Mouse (Mus musculus) neural tube, embryonic 11.5 days (tissue): ENCODE results near the gene Cnn1. TPM values are rescaled to one million over a fixed set of nuclear protein-coding genes. Genes with fewer than 3 reads are reported as not detected.

Experiments used
- ATAC-seq: fragments of 200-750 bp; cut with Nextera tagmentation; 2 replicates; pipeline ENCODE4 v1.8.0; 2017; ENCODE audit warnings: moderate number of reproducible peaks, mild to moderate bottlenecking, moderate TSS enrichment, moderate library complexity; ENCODE audit not compliant: insufficient read depth, low FRiP score, low TSS enrichment
- DNase-seq: peaks from one replicate; pipeline ENCODE4 v3.0.0-alpha.2; 2015; ENCODE audit warnings: low spot score
- H3K27ac ChIP-seq: fragments of 300-500 bp; sonication (generic); 2 replicates; pipeline ENCODE4 v1.5.1; 2014; ENCODE audit warnings: low read depth, mild to moderate bottlenecking, low read length
- H3K27me3 ChIP-seq: fragments of 300-500 bp; sonication (generic); 2 replicates; pipeline ENCODE4 v1.6.1; 2014; ENCODE audit warnings: mild to moderate bottlenecking, low read length, mixed read lengths; ENCODE audit not compliant: control insufficient read depth, insufficient read depth
- H3K36me3 ChIP-seq: fragments of 300-500 bp; sonication (generic); 2 replicates; pipeline ENCODE4 v1.6.1; 2014; ENCODE audit warnings: mild to moderate bottlenecking, low read length, moderate library complexity, mixed read lengths; ENCODE audit not compliant: control insufficient read depth, insufficient read depth
- H3K4me1 ChIP-seq: fragments of 300-500 bp; sonication (generic); 2 replicates; pipeline ENCODE4 v1.6.1; 2014; ENCODE audit warnings: low read length, mixed read lengths; ENCODE audit not compliant: control insufficient read depth, insufficient read depth
- H3K4me2 ChIP-seq: fragments of 300-500 bp; sonication (generic); 2 replicates; pipeline ENCODE4 v1.6.1; 2014; ENCODE audit warnings: low read depth, mild to moderate bottlenecking, moderate library complexity
- H3K4me3 ChIP-seq: fragments of 300-500 bp; sonication (generic); 2 replicates; pipeline ENCODE4 v1.5.1; 2014; ENCODE audit warnings: low read depth, low read length
- H3K9ac ChIP-seq: fragments of 300-500 bp; sonication (generic); 2 replicates; pipeline ENCODE4 v1.6.1; 2014; ENCODE audit warnings: mild to moderate bottlenecking, low read length
- H3K9me3 ChIP-seq: fragments of 300-500 bp; sonication (generic); 2 replicates; pipeline ENCODE4 v1.6.1; 2016; ENCODE audit warnings: low read length; ENCODE audit not compliant: control insufficient read depth
- WGBS: fragments of 180-500 bp; shearing (Covaris S2); extraction: QIAGEN DNeasy Blood & Tissue Kit; methylation state at CpG from one replicate; pipeline ENCODE4 v1.1.7; 2014; 5-methylcytosine and 5-hydroxymethylcytosine counted together
- polyA plus RNA-seq: library from polyadenylated mRNA; unstranded; fragments of >200 nt; fragmentation: Nextera tagmentation; extraction: Ambion mirVana; gene quantifications from 2 replicates; pipeline ENCODE4 v1.2.1, GENCODE M21; 2014

Gene Cnn1
- polyA plus RNA-seq, 1 experiment from 2014 or later = 1.0 TPM

DNA sequence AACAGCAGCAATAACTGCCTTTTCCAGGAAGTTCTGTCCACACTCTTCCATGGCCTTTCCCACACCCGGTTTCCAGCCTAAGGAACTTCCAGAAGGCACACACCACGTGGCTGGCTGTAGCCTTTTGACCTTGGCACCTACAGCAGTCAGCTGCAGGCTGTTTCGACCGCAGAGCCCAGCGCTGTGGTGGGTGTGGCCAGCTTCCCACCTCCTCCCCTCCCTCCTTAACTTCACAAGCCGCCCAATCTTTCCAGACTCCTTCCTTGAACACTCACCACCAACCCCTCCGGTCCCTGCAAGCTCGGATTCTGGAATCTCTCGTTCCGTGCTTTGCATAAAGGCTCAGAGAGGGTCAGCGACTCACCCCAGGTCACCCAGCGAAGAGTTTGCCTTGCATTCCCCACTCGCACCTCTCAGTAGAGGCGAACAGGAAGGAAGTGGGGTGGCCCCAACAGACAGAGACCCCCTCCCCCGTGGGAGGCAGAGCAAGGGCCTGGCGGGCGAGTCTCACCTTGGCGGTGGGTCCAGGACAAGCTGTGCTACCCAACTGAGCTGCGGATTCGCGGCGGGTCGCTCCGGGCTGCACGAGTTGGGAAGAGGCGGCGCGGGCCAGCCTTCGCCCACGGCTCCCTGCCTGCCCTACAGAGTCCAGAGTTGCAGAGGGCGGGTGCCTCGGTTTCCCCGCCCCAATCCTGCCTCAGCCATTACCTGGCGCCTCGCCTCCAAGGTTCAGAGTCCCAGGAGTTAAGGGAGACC lies 32.4 kb downstream of the Cnn1 start:
- 2% methylated on average over 35 of the region's 35 CpGs for WGBS
- H3K9ac ChIP-seq = no peak overlapping the region
- peak overlapping the region; percentile 14; the same call in 1 of the 2 replicates for H3K4me3 ChIP-seq
- no peaks in the 10 kb centered on the region for H3K4me1 ChIP-seq
- peak; percentile 33 for DNase-seq
- H3K9me3 ChIP-seq = no peaks in the 10 kb centered on the region
- H3K27me3 ChIP-seq = no peaks in the 10 kb centered on the region
- peak overlapping the region; percentile 27 for H3K4me2 ChIP-seq
- ATAC-seq = no peak
- H3K36me3 ChIP-seq = no peaks in the 10 kb centered on the region
- no peak overlapping the region for H3K27ac ChIP-seq

DNA sequence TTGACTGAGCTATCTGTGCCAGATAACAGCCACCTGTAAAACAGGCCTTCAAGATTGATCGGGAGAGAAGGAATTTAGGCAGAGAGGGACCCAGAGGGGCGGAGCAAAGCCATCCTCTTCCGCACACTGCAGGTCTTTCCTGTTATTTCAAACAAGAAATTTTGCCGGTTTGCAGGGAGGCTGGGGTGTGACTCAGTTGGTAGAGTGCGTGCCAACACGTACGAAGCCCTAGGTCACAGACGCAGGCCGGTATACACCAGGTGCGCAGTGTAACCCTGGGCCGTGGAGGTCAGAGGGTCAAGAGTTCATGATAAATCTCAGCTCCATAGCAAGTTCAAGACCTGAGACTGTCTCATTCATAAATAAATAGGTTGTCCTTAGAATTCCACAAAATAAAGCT lies 33.2 kb downstream of the Cnn1 start:
- H3K4me1 ChIP-seq = no peaks in the 10 kb centered on the region; the same call in 1 of the 2 replicates
- no peaks in the 10 kb centered on the region for H3K9me3 ChIP-seq
- no peaks in the 10 kb centered on the region for H3K36me3 ChIP-seq
- ATAC-seq = no peak
- no peak overlapping the region; the same call in 1 of the 2 replicates for H3K4me2 ChIP-seq
- no peak overlapping the region for H3K4me3 ChIP-seq
- 43% methylated on average over 11 of the region's 11 CpGs for WGBS
- no peak overlapping the region for H3K9ac ChIP-seq
- no peak for DNase-seq
- H3K27ac ChIP-seq = no peak overlapping the region
- H3K27me3 ChIP-seq = no peaks in the 10 kb centered on the region

DNA sequence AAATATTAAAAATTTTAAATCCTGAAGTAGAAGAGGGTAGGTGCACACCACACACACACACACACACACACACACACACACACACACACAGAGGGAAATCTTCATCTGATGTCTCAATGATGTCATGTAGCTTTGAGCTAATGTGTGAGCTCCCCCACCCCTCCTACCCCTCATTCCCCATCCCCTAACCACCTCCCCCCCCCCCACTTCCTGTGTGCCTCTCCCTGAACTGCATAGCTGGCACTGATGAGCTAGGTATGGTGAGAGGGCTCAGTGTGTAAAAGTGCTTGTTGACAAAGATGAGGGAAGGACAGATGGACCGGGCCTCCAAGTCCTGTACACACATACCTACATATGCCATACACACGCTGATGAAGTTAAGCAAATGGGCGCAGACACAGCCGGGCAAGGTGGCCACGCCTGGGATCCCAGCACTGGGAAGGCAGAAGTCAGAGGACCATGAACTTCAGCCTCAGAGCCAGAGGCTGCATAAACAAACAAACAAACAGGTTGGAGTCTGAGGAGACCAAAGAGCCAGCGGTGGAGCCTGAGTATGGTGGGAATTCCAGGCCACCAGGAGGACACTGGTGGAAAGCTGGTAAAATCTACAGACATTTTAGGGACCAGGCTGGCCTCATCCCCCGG lies 35.4 kb downstream of the Cnn1 start:
- H3K4me1 ChIP-seq = peaks cover 5% of the 10 kb centered on the region; the same call in 1 of the 2 replicates
- H3K27me3 ChIP-seq = no peaks in the 10 kb centered on the region
- H3K9me3 ChIP-seq = no peaks in the 10 kb centered on the region
- no peak for ATAC-seq
- no peak overlapping the region for H3K9ac ChIP-seq
- no peak overlapping the region for H3K27ac ChIP-seq
- no peaks in the 10 kb centered on the region for H3K36me3 ChIP-seq
- WGBS = 84% methylated on average over 7 of the region's 7 CpGs
- H3K4me2 ChIP-seq = no peak overlapping the region
- DNase-seq = no peak
- H3K4me3 ChIP-seq = no peak overlapping the region

DNA sequence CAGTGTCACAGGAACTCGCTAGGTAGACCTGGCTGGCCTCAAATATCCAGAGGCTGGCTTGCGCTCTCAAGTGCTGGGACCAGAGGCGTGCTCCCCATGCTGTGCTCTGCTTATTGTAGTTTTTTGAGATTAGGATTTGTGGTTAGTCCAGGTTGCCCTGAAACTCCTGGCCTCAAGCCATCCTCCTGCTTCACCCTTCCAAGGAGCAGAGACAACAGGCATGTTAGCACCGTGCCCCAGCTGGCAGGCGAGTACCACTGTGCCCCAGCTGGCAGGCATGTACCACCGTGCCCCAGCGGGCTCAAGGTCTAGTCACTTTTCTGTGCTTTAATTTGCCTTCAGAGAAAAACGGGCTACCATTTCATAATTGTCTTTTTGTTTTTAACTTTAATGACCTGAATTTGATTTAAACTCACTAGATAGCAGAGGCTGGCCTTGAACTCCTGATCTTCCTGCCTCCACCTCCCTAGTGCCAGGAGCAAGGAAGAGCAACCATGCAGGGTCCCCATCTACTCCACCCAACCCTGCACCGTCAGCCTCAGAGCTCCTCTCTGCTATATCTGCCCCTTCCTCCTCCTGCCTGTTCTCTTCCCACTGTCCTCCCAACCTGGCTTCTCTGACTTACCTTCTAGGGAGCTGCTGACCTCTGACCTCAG lies 36.1 kb downstream of the Cnn1 start:
- WGBS = 83% methylated on average over 9 of the region's 9 CpGs
- DNase-seq (no peak), ATAC-seq (no peak)
- Histone ChIP-seq H3K4me3 (no peak overlapping the region), H3K27ac (no peak overlapping the region), H3K9me3 (no peaks in the 10 kb centered on the region), H3K27me3 (no peaks in the 10 kb centered on the region), H3K4me1 (peaks cover 5% of the 10 kb centered on the region; the same call in 1 of the 2 replicates), H3K36me3 (no peaks in the 10 kb centered on the region), H3K9ac (no peak overlapping the region), H3K4me2 (no peak overlapping the region)

DNA sequence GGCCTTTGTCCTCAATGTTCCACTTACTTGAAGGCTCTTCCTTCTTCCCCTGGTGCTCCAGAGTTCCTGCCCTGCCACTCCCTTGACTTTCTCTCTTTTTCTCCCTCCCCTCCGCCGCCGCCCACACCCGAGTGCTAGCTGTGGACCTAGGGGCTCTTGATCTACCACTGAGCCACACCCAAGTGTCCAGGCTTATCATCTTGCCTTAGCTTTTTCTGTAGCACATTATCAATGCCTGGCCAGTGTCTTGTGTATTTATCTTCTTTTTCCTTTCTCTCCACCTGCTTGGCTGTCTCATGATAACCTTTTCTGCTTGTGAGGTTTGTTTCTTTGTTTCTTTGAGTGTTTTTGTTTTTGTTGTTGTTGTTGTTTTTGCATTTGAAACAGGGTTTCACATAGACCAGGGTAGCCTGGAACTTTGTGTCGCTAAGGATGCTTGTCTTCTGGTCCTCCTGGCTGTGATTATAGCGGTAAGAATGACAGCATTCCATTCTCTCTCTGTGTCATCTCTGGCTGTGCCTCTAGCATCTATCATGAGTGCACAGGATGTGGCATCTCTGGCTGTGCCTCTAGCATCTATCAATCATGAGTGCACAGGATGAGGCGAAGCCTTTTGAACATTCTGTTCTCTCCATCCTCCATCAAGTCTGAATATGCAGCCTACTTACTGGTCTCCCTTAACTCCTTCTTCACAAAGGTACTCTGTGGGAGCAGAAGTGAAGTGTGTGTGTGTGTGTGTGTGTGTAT lies 36.8 kb downstream of the Cnn1 start, which contains the start of gene Acp5:
Gene Acp5 (minus strand): TSS at position 68 of the 747 bp plus-strand sequence.
- H3K4me2 ChIP-seq = no peak within 1 kb of the TSS
- no peaks in the 10 kb centered on the region for H3K9me3 ChIP-seq
- H3K4me1 ChIP-seq = peaks cover 5% of the 10 kb centered on the region; the same call in 1 of the 2 replicates
- no peak within 1 kb of the TSS for H3K9ac ChIP-seq
- H3K4me3 ChIP-seq = no peak within 1 kb of the TSS
- ATAC-seq (no peak), DNase-seq (no peak)
- no peaks in the 10 kb centered on the region for H3K27me3 ChIP-seq
- 75% methylated on average over 7 of the region's 7 CpGs for WGBS
- H3K27ac ChIP-seq = 0 out of 2 replicates have a peak within 1 kb of the TSS, but pooled peaks have one; percentile 34
- no peaks in the 10 kb centered on the region for H3K36me3 ChIP-seq

DNA sequence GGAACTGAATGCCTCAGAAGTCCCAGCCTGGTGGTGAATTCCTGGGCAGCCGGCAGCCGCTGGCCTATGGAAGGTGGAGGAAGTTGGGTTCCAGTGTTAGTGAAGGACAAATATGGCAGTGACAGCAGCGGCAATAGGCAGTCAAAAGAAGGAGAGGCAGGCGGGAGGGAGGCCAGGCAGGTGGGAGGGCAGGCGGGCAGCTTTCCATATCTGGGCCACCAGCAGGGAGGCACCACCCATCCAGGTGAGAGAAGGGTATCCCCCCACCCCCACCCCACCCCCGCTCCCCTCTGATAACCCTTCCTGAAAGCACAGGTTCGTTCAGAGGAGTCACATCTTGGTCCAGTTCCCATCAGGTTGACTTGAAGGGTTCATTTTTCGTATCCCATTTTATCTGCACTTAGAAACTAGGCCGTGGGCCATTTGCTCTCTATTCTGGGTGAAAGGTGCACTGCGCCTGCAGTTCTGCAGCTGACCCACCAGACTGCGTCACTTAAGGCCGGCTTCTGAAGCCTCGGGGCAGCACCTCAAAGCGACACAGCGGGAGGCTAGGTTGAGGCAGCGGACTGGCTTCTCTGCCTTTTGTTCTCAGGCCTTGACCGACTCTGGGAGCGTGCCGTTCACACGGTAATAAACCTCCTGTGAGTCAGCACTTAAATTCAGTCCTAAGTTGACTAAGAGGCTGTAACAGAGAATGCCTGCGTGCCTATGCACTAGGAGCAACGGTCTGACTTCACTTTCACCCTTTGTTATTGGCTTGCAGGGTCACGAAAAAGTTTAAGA lies 37.9 kb downstream of the Cnn1 start:
- Histone ChIP-seq H3K4me2 (peak overlapping the region; percentile 19), H3K27me3 (no peaks in the 10 kb centered on the region), H3K9ac (0 out of 2 replicates have a peak overlapping the region, but pooled peaks have one; percentile 5), H3K4me1 (peaks cover 5% of the 10 kb centered on the region; the same call in 1 of the 2 replicates), H3K27ac (0 out of 2 replicates have a peak overlapping the region, but pooled peaks have one; percentile 34), H3K36me3 (no peaks in the 10 kb centered on the region), H3K9me3 (no peaks in the 10 kb centered on the region), H3K4me3 (no peak overlapping the region)
- ATAC-seq (no peak), DNase-seq (peak; percentile 68)
- WGBS = 5% methylated on average over 23 of the region's 23 CpGs

DNA sequence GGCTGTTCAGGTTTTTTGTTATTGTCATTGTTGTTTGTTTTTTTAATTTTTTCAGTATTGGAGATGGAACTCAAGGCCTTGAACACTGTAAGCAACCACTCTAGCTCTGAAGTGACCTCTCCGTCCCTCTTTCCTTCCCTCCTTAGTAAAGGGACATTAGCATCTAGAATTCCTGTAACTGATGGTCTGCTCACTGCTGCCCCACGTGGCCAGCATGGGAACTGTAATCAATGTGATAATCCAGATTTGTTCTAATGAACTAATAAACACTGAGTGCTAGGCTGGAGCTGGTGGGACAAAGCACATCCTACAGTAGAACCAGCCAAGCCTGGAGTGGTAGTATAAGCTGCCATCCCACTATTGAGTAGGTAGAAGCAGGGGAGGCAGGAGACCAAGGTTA lies 39.5 kb downstream of the Cnn1 start:
- no peak overlapping the region for H3K4me3 ChIP-seq
- H3K4me2 ChIP-seq = no peak overlapping the region
- H3K36me3 ChIP-seq = no peaks in the 10 kb centered on the region
- no peaks in the 10 kb centered on the region for H3K27me3 ChIP-seq
- ATAC-seq = no peak
- peaks cover 5% of the 10 kb centered on the region; the same call in 1 of the 2 replicates for H3K4me1 ChIP-seq
- WGBS = 26% methylated on average over 2 of the region's 2 CpGs
- H3K9ac ChIP-seq = no peak overlapping the region
- no peaks in the 10 kb centered on the region for H3K9me3 ChIP-seq
- no peak overlapping the region for H3K27ac ChIP-seq
- DNase-seq = peak; percentile 55
